In the genomic region with DNA sequence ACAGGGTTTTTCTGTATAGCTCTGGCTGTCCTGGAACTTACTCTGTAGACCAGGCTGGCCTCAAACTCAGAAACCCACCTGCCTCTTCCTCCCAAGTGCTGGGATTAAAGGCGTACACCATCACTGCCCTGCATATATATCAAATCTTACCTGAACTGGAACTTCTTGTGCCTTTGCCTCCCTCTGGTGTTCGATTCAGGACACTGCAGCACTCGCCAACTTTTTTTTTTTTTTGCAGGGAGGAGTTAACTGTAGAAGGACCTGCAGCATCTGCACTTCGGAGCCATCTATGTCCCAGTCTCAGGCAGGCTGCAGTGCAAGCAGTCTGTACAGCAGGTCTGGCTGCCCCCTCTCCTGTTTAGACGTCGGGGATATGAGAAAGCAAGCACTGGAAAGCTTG, we compare ENCODE assay signal across 8 mouse cellular contexts.
DNase-seq lines count a peak whose midpoint lies in the region; TF ChIP-seq lines count a peak whose summit lies in the region.
"Had no signal": no experiment of that assay in that cellular context is flagged by ENCODE, and none has a peak within 500 bp of the region (broad histone marks: within the 10 kb centered on the region; RNA-seq: fewer than 3 reads in every experiment).

No protein-coding gene starts in this region.

- TF ChIP-seq RAD21 in MEL (IDR thresholded peaks at IDR 0.05; ENCODE audit: low read depth, low read length) = peak; percentile 64

- no peaks in the 10 kb centered on the region for H3K36me3 ChIP-seq in MEL (ENCODE audit: control insufficient read depth in 1 of 2, insufficient read depth in 2 of 2, low read length in 2 of 2)
- H3K36me3 ChIP-seq: neural tube, embryonic 13.5 days had no signal

- no peak overlapping the region for H3K27ac ChIP-seq in left cerebral cortex, adult 2 months
- H3K27ac ChIP-seq in MEL (ENCODE audit: control insufficient read depth, low read depth, low read length) = no peak overlapping the region
- H3K27ac ChIP-seq: neural tube, embryonic 13.5 days had no signal

- no peaks in the 10 kb centered on the region for H3K9me3 ChIP-seq in MEL (replicated peaks; ENCODE audit: insufficient read depth, low read length)
- H3K9me3 ChIP-seq: neural tube, embryonic 13.5 days had no signal

- H3K4me3 ChIP-seq in left cerebral cortex, adult 2 months = no peak overlapping the region
- H3K4me3 ChIP-seq in MEL (ENCODE audit: control insufficient read depth in 1 of 2, insufficient read depth in 1 of 2, low read depth in 2 of 2, low read length in 2 of 2) = no peak overlapping the region
- H3K4me3 ChIP-seq: neural tube, embryonic 13.5 days had no signal

- DNase-seq in left cerebral cortex, adult 2 months (ENCODE audit: extremely low spot score in 1 of 2, low spot score in 2 of 2) = peak; percentile 12 to 31
- no peak for DNase-seq in left cerebral cortex, adult 11 months (ENCODE audit: low spot score)
- DNase-seq in MEL (ENCODE audit: low read depth, low spot score) = peak; percentile 59
- peak; percentile 64 for DNase-seq in brain, embryonic 14.5 days (ENCODE audit: low read depth)
- peak; percentile 65 for DNase-seq in forelimb bud, embryonic 11.5 days (ENCODE audit: low read depth, low spot score)
- DNase-seq in layer of hippocampus, postnatal 25 days (ENCODE audit: extremely low spot score in 1 of 2, low spot score in 1 of 2) = peak; percentile 8 to 25
- peak; percentile 79 for DNase-seq in retina, embryonic 14.5 days (ENCODE audit: low spot score)

- H3K4me1 ChIP-seq in MEL (ENCODE audit: control insufficient read depth in 1 of 2, insufficient read depth in 2 of 2, low read length in 2 of 2) = no peaks in the 10 kb centered on the region
- H3K4me1 ChIP-seq: neural tube, embryonic 13.5 days had no signal

- peaks cover under 1 to 1% of the 10 kb centered on the region in 2 experiments; a peak in 2 of 4 replicates for H3K27me3 ChIP-seq in MEL (ENCODE audit: control insufficient read depth in 1 of 2, insufficient read depth in 2 of 2, low read length in 2 of 2)
- H3K27me3 ChIP-seq: neural tube, embryonic 13.5 days had no signal

- peak; percentile 72 for TF ChIP-seq CTCF in left cerebral cortex, adult 2 months (IDR thresholded peaks at IDR 0.05)
- peak; percentile 52 to 79 (median 67) for TF ChIP-seq CTCF in MEL (IDR thresholded peaks at IDR 0.05 in 2 of 3, conservative IDR thresholded peaks at IDR 0.05 in 1 of 3; ENCODE audit: control insufficient read depth in 1 of 3, insufficient read depth in 1 of 3, low read depth in 2 of 3, low read length in 3 of 3, poor library complexity in 1 of 3, severe bottlenecking in 1 of 3)
- peak; percentile 71; the same call in 1 of the 2 replicates for TF ChIP-seq CTCF in brain, embryonic 14.5 days (IDR thresholded peaks at IDR 0.05; ENCODE audit: borderline replicate concordance, extremely low read depth, insufficient read depth, insufficient read length)

- no peak overlapping the region for H3K9ac ChIP-seq in MEL (ENCODE audit: control insufficient read depth, low read depth, low read length, poor library complexity, severe bottlenecking)
- H3K9ac ChIP-seq: neural tube, embryonic 13.5 days had no signal

- no peak for TF ChIP-seq EP300 in MEL (IDR thresholded peaks at IDR 0.05; ENCODE audit: low read depth in 1 of 2, low read length in 2 of 2)

- intact Hi-C loops in left cerebral cortex, adult 2 months (cut with DNase I) = loop anchor here (1.0 to 2.0 kb wide), 2 partner anchors 51 to 114 kb away; no protein-coding TSS in a partner anchor

- no peak for TF ChIP-seq POLR2A in MEL (IDR thresholded peaks at IDR 0.05; ENCODE audit: control insufficient read depth in 1 of 2, insufficient read depth in 1 of 2, low read depth in 1 of 2, low read length in 2 of 2, poor library complexity in 1 of 2)
- no peak for TF ChIP-seq POLR2A in brain, embryonic 14.5 days (IDR thresholded peaks at IDR 0.05; ENCODE audit: borderline replicate concordance, extremely low read depth, insufficient read depth, insufficient read length, poor library complexity, severe bottlenecking)

- H3K79me2 ChIP-seq in MEL (ENCODE audit: control insufficient read depth, insufficient read depth, low read length, poor library complexity) = no peaks in the 10 kb centered on the region

TF ChIP-seq in MEL, 35 proteins besides CTCF, POLR2A, EP300 and RAD21:
- TF ChIP-seq ZNF384 (IDR thresholded peaks at IDR 0.05; ENCODE audit: low read depth, low read length) (peak; percentile 97), SMC3 (IDR thresholded peaks at IDR 0.05; ENCODE audit: low read depth, low read length) (peak; percentile 77), ZC3H11A (IDR thresholded peaks at IDR 0.05; ENCODE audit: low read depth, low read length) (peak; percentile 42), POLR2AphosphoS5 (IDR thresholded peaks at IDR 0.05; ENCODE audit: borderline replicate concordance, low read depth, low read length) (no peak)
TF ChIP-seq in MEL: peak in this region for 3.
